Mouse (Mus musculus) kidney, postnatal 25 days (tissue): ENCODE measurements around the gene Tanc1.
A peak's percentile ranks its signal among the peaks of the same experiment; 100 is the strongest.

Source experiments
- DNase-seq, 2 experiments: peaks; one replicate each; pipeline ENCODE4 v3.0.0; 2021; ENCODE audit warnings: mixed read lengths in 2 of 2

Gene Tanc1

DNA sequence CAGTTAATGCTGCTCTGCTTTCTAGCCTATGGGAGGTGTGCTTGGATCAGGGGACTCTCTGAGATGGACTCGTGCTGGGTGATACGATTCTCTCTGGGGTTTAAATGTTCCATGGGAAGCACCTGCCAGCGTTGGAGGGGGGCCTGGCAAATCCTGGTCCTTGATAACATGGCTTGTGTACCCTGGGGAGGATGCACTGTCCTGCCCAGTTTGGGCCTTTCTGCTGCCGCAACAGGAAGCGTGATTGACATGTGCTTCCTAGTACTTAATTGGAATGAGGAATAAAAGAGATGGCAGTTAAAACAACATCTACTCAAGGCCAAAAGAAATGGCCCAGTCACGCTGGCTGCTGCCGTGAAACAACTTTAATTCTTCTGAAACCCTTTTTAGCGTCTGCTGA, 109.3 kb downstream of the Tanc1 start:
- no peak for DNase-seq

DNA sequence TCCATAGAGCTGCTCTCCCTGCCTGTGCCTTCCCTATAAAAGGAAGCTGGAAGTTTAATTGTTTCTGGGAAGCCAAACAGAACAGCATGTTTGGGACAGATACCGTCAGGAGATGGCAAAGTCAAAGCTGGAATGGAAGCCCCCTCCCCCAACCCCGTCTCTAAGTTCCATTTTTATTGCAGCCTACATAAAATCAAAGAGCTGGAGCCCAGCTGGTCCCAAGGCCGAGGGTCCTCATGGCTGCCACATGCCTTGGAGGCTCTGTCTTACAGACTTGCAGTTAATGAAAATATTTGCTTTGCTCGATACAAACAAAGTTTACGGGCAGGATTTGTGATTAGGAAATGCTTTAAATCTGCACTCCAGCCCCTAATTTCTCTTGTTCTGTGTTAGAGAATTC, 109.9 kb downstream of the Tanc1 start:
- DNase-seq: no peak

DNA sequence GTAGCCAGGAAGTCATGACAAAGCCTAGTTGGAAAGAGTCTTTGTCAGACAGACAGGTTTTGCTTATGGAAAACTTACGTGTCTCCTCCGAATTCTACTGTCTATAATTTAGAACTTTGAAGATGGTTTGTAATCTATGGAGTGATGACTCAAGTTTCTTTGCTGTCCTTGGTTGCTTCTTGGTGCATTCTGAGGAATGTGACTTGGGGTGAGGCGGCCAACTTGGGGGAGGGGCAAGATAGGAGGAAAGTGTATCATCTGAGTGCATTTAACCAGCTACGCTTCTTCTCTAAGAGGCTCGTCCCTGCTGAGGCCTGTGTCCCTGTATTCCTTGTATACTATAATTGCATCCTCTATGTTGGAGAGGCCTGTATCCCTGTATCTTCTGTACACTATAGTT, 111.5 kb downstream of the Tanc1 start:
- DNase-seq: no peak

DNA sequence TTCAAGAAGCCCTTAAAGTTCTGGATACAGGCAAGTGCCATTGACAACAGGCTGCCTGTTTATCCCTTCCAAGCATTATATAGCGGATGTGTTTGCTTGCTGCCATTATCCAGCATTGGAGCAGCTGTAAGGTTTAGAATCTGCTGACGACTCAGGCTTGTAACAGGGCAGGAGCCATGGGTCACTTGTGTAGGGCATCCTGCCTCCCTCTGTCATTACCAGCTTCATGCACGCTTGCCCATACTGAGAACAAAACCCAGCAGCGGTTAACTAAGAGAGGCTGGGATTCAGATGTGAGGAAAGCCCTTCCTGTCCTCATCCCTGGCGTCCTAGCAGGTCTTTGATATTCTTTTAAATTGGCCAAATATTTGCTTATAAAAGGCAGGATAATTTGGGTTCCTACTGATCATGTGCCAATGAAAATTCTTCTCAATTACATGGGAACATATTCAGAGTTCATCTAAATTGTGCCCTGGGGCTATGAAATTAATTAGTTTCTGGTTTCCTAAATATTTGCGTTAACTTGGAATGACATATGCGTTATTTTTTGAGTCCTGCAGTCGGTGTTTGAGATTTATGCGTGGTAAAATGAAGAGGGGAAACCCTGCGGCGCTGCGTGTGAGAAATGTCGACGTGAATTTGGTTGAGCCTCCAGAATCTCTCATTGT, 113.8 kb downstream of the Tanc1 start:
- DNase-seq: no peak

DNA sequence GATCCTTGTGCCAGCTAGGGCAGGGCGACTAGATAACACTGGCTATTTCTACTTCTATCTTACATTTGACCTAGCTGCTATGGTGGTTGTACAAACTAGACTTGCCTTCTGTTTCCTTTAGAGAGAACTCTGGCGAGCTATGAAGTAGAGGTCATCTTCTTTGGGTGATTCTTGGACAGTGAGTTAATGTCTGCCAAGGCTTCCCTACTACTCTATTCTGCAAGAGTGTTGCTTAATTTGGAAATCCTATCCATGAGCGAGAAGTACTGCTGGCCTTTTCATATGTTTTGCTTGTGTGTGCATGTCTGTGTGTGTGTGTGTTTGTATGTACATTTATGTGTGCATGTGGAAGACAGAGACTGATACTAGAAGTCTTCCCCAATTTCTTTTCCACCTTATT, 120.0 kb downstream of the Tanc1 start:
- no peak for DNase-seq

DNA sequence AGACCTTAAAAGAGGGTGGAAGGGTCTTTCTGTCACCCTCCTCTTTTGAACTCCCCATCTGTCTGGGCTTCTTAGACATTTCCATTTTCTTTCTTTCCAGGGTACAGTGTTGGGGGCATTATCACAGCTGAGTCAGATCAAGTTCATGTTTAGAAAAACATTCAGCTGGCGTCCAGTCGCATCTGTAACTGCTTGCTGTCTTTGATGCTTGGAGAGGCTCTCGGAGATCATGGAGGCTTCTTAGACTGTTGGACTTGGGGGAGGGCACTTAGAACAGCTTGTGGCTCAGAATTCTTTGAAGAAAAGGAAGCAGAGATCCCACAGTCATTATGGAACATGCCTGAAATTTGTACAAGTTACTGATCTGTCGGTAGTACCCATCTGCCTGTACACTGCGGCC, 121.6 kb downstream of the Tanc1 start:
- DNase-seq: no peak

DNA sequence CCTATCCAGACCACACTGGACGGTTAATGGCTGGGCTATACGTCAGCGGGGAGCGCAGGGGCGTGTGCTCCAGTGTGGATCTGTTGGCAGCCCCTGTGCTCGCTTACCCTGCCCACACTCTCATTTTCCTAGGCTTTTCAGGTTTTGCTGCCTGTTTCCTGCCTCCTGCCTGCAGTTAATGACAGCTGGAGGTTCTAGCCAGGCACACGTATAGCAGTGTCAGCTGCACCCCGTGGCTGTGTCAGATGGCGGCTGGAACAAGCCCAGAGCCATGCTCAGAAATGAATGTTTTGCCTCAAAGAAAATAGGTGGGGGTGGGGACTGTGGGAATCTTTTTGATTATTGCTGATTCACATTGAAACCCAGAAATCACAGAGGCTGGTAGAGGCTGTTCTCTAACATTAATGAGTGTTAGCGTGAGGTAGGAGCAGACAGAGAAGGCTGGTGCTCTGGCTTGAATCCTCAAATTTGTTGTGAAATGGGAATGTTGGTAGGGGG, 124.6 kb downstream of the Tanc1 start:
- no peak for DNase-seq

DNA sequence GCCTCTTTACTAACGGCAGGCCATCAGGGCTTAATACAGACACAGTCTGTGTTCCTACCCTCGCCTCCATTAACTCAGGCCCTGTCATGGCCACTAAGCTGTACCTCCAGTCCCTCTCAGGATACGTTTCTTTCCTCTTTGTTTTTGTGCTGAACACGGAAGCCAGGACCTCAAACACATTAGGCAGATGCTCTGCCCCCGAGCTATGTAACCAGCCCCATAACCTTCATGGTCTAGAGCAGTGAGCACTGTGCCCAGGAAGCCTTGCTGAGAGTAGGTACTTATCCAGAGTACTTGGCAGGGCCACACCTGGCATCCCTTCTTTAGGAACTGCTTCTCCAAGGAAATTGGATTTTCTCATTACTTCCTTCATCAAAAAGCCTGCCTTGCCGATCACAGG, 125.5 kb downstream of the Tanc1 start:
- DNase-seq: no peak

DNA sequence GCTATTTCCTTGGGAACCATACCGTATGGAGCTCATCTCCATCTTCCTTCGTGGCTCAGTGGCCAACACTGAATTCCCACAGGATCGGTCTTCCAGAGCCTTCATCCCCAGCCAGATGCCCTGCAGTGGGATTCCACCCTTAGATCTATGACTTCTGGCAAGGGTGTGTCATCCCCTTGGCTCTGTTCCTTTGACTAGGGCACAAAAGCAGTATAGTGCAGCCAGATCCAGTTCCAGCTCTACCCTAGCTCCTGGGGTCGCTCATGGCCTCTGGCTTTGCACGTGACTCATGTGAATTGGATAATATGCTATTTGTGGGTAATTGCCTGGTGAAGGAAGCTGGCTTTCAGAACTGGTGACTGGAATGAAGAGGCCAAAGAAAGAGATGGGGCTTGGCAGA, 126.5 kb downstream of the Tanc1 start:
- no peak for DNase-seq

DNA sequence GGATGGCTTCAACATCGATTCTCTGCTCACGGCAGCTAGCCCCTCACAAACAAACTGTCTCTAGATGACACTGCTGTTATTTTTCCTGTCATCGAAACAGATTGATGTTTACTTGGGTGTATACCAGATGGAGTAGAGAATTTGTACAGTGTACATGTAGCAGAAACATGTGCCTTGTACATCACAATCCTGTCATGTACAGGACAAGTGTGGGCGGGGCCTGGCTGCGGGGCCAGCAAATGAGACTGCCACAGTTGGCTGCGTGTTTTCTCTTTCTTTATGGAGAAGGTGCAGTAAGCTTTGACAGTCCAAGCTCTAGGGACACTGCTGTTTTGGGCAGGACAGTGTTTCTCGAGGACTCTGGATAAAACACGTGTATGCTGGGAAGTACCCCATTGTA, 127.2 kb downstream of the Tanc1 start:
- DNase-seq: no peak

DNA sequence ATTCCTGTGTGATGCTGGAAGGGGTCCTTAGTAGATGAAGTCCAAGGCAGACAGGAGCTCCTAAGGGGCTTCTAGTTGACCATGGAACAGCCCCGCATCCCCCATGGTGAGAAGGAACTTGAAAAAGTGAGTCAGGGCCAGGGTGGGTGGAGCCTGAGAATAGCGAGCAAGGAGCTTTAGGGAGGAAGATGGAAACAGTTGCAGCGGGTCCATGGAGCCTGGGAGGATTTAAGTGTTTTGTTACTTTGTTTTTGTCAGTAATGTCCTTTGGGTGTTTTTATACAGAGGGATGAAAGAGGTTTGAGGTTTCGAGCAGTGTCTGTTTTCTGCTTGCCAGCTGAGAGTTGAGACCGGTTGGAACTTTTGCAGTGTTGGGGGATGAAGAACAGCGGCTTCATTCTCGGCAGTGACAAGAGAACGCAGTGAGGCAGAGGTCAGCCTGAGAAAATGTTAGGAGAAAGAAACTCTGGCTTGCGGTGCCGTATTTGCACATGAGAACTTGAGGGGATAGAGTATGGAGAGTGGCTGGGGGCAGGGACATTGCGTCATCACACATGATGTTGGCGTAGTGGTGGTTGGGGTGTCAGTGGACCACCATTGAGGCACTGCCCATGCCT, 130.8 kb downstream of the Tanc1 start:
- no peak for DNase-seq

DNA sequence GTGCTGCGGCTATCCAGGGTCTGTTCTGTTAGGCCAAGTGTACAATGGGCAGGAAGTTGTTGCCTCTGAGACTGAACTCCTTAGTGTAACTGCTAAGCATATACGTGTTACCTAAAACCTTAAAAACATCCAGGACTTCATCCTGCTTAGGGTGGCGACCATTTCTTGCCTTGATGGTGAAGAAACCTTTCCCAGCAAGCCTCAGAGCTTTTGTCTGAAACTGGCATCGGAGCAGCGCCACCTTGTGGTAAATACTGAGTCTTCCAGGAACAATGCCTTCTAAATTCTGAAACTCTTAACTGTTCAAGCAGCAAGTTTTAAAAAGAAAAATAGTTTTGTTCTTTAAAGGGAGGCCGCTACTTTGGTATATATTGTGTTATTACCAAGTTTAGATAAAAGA, 133.6 kb downstream of the Tanc1 start:
- peak; percentile 54 to 82 for DNase-seq

DNA sequence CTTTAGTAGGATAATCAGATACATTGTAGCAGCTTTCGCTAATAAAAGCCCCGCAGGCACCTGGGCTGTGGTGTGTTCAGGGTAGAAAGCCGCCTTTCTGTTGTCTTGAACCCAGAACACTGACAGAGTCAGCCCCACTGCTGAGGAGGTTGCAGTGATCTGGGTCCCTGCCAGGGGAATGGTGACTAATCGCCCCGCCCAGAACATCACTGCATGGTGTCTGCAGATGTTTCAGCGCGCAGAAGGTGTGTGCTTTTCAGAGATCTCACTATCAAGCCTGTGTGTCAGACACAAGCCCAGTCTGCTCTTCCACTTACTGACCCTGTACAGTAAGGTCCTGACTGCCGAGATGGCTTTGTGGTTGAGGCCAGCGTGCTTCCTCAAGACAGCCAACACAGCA, 134.2 kb downstream of the Tanc1 start:
- DNase-seq: no peak

DNA sequence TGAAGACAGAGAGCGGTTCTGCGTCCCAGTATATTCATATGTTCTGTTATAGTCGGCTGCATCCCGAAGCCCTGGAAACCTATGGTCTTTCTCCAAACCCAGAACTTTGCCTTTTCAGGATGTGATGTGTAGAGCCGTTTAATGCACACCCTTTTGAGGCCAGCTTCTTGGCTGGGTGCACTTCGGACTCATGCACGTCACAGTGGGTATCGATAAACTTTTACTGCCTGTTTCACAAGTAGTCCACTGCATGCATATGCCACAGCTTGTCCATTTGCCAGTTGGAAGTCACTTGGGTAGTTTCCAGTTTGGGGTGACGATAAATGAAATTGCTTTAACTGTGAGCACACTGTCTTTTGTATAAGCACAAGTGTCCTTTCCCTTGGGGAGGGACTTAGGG, 135.9 kb downstream of the Tanc1 start:
- no peak for DNase-seq

DNA sequence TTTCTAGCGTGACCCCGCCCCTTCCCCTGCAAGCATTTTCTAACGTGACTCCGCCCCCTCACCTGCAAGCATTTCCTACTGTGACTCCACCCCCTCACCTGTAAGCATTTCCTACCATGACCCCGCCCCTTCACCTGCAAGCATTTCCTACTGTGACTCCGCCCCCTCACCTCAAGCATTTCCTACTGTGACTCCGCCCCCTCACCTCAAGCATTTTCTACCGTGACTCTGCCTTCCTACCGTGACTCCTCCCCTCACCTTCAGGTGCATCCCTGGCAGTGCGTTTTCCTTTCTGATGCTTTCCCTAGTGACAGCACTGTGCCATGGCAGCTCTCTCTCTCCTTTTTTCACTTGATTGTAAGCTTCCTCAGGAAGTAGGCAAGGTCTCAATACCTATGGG, 137.5 kb downstream of the Tanc1 start:
- DNase-seq: no peak

DNA sequence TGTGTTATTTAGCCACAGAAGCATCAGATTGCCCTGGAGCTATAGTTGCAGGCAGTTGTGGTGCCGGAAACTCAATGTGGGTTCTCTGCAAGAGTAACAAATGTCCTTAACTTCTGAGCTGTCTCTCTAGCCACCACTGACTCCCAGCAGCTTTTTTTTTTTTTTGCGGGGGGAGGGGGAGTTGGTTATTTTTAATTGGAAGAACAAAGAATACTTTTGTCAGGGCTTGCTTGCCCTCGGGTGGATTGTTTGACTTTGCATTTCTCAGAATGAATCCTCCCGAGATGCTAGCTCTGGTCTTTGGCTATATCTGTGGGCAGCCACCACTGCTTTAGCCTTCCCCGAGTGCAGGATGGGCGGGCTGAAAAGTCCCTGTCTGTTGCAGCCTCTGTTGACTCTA, 139.3 kb downstream of the Tanc1 start:
- no peak for DNase-seq

DNA sequence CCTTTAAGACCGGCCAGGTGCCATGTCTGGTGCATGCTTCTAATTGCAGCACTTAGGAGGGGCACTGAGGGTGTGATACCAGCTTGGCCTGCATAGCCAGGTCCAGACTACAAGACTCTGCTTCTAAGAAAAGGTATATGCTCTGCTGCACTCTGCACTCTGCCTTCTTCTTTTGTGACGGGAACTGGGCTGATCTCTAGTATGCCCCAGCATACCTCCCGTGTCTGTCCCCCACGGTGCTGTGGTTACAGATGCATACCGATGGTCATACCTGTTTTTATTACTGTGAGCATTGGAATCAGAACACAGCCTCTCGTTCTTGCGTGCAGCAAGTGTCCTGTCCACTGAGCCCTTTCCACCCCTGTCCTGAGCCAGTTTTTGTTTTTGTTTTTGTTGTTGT, 140.3 kb downstream of the Tanc1 start:
- DNase-seq: no peak

DNA sequence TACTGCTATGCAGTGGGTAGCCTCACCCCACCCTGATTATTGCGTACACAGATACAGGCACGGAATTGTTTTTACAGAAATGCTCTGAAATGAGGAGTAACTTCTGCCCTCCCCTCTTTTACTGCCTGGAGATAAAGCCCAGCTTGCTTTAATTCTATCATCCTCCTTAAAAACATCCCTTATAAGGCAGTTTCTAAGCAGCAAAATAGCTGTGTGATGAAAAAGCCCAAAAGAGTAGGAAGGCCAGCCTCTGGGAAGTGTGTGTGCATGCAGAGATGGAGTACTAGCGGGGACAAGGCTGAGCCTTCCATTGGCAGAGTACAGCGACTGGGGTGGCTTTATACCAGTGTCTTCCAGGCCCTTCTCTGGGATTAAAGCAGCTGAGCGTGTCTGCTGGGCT, 140.9 kb downstream of the Tanc1 start:
- no peak for DNase-seq

DNA sequence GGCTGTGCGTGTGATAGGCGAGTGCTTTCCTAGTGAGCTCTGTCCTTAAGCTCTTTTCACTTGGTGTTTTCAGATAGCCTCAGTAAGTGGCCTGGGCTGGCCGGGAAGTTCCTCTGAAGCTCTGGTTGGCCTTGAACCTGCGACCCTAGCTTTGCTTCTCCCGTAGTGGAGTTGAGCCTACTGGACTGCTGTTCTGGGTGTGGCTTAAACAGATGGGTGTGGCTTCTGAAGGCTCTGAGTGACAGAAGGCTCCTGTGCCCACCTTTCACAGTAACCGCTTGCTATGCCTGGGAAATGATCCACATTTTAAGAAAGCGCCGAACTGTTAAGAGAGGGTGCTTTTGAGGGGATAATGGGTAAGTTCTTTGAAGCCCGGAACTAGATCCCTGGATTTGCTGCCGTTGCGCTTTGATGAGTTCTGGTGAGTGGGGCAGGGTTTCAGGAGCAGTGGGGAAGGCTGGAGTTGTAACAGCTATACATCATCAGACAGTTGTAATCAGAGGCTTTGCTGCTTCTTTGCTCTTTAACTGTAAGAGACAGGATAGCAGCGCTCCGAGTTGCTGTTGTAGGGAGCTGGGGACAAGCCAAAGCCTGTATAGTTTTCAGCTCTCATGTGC, 144.4 kb downstream of the Tanc1 start:
- no peak for DNase-seq

DNA sequence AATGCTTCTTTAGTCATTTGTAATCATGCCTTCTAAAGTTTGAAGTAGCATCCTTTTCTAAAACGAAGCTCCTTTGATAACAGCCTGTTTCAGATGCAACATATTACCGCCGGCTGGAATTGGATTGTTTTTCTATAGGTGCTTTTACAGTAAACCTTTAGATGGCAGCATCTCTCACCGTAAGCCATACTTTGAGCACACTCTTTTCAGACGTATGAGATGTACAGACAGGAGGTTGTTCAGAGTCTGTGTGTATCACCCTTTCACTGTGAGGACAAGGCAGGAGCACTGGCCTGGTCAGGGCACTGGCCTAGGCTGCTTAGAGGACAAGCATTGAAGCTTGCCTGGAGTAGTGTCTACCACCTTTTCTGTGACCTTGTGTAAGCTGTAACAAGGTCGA, 145.2 kb downstream of the Tanc1 start:
- DNase-seq: no peak

DNA sequence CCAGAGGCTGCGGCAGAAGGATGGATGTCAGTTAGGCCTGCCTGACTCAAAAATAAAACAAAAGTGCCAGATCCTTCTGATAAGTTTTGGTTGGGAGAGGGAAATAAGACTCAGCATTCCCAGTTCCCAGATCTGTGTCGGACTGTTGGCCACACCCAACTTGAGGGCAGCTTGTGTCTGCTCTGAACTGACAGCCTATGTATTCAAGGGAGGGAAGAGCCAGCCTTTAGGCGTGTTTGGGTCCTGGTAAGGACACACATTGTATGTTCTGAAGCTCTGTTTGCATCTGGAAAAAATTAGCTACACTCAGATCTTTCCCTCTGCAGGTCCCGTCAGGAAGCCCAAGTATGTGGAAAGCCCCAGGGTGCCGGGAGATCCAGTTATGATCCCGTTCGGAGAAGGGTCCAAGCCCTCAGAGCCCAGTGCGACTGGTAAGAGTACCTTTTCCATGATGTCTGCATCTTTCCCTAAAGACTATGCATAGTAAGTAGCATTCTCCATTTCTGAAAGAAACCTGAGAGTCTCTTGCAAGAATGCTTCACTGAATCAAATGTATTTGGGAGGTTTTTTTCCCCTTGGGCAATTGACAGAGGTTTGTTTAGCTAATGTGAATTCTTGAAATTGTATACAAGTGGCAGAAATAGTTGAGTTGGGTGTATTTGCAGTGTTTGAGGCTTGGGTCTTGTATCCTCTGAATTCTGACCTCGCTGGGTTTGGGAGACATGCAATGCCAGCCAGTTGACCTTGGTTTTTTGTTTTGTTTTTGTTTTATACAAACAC, 146.5 kb downstream of the Tanc1 start:
- DNase-seq: no peak

DNA sequence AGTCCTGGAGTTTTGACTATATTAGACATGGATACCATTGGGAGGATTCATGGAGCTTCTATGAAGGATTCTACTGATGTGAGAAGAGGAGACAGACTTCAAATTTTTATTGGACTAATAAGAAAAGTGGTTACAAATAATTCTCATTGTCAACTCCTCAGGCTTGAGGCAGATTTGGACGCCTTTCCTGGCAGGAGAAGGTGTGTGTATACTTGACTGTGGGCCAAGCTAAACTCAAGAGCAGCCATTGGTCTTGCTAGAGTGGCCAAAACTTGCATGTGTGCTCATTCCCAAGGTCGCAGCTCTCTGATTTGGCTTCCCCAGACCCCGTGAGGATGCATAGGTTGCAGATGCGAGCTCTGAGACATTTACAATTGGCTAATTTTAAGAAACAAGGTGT, 148.9 kb downstream of the Tanc1 start:
- peak; percentile 41 to 59 for DNase-seq

DNA sequence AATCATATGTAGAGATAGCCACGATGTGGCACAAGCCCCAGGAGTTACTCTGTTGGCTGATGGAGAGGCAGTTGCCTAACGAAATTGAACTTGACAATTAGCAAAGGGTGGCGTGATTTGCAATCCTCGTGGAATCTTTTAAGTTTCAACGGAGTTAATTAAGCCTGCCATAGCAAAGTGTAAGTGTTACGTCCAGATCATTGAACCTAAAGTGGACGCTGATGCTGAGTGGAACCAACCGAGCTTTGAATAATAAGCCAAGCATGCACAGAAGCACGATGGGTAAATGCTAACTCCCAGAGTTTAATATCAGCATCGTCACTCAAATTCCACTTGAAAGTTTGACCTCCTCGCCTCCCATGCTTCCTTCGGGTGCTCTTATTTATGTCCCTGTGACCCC, 149.3 kb downstream of the Tanc1 start:
- DNase-seq: no peak

DNA sequence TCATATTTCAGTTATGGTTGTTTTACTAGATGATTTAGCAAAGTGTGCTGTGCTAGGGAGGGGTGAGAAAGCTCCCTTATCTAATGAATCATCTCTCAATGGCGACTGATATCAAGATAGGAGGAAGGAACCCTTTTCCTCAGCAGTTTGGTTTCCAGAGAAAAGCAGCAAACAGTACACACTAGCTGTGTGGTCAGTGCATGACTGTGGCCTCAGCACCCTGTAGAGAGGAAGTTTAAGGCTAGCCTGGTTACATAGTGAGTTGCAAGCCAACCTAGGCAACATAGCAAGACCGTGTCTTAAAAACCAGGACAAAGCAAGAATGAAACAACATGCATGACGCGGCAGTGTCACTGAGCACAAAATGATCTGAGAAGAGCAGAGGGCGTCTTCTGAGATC, 150.4 kb downstream of the Tanc1 start:
- DNase-seq: no peak
